Mouse (Mus musculus) adrenal gland, adult 18-20 months (tissue): ENCODE measurements around the gene Tmem52b. TPM values are rescaled to one million over a fixed set of nuclear protein-coding genes. Genes with fewer than 3 reads are reported as not detected.
"Not testable (repeated sequence)": the region's sequence is repeated elsewhere in the genome, so short reads cannot be mapped to it uniquely, and the experiment has no call there.

Experiments
- DNase-seq, 2 experiments: peaks; one replicate each; pipeline ENCODE4 v3.0.0; 2021 to 2022; ENCODE audit warnings: low spot score in 2 of 2
- long read RNA-seq, 2 experiments: library from polyadenylated mRNA; stranded (forward); transcript quantifications; one replicate each; pipeline ENCODE4 v2.0.0; 2021
- total RNA-seq, 2 experiments: library from RNA; stranded (reverse); gene quantifications; 1 replicate in 1 of 2; 2 replicates in 1 of 2; pipeline ENCODE4 v1.2.3; 2021

Tmem52b gene
- total RNA-seq = not detected
- long read RNA-seq, experiment 1 = 0 reads
- long read RNA-seq, experiment 2 = 0 reads

GRCm38 (mm10) chr6:129512367-129512766, at the start of gene Tmem52b:
Gene Tmem52b (plus strand): TSS chr6:129512555.
- DNase-seq = no peak

GRCm38 (mm10) chr6:129471386-129471785, 41.0 kb upstream of the Tmem52b start:
- DNase-seq = no peak

- DNase-seq = no peak
Observed at GRCm38 (mm10) chr6:129472627-129473026, 39.7 kb upstream of the Tmem52b start.

- DNase-seq = no peak
Observed at GRCm38 (mm10) chr6:129476404-129477126, 35.8 kb upstream of the Tmem52b start.

- DNase-seq = no peak
Observed at GRCm38 (mm10) chr6:129480089-129480958, 32.0 kb upstream of the Tmem52b start.

- DNase-seq = no peak
Observed at GRCm38 (mm10) chr6:129494924-129495323, 17.4 kb upstream of the Tmem52b start.

- no peak for DNase-seq
Observed at GRCm38 (mm10) chr6:129497345-129498218, 14.8 kb upstream of the Tmem52b start.

- not testable (repeated sequence) for DNase-seq
Observed at GRCm38 (mm10) chr6:129499516-129499915, 12.8 kb upstream of the Tmem52b start.

GRCm38 (mm10) chr6:129503471-129503870, 8.9 kb upstream of the Tmem52b start:
- no peak for DNase-seq

GRCm38 (mm10) chr6:129507024-129507423, 5.3 kb upstream of the Tmem52b start, which contains the start of gene Olr1:
Gene Olr1 (minus strand): TSS chr6:129507165.
- no peak for DNase-seq

- no peak for DNase-seq
Observed at GRCm38 (mm10) chr6:129510120-129510911, 2.0 kb upstream of the Tmem52b start.

GRCm38 (mm10) chr6:129512868-129513267, 513 bp downstream of the Tmem52b start:
- DNase-seq = no peak

- DNase-seq = no peak
Observed at GRCm38 (mm10) chr6:129513409-129513808, 1.1 kb downstream of the Tmem52b start.

GRCm38 (mm10) chr6:129514376-129514775, 2.0 kb downstream of the Tmem52b start:
- no peak for DNase-seq

GRCm38 (mm10) chr6:129515068-129515467, 2.7 kb downstream of the Tmem52b start:
- no peak for DNase-seq

GRCm38 (mm10) chr6:129516388-129516787, 4.0 kb downstream of the Tmem52b start:
- no peak for DNase-seq

GRCm38 (mm10) chr6:129517752-129518408, 5.5 kb downstream of the Tmem52b start:
- no peak for DNase-seq

- DNase-seq = no peak
Observed at GRCm38 (mm10) chr6:129526069-129526468, 13.7 kb downstream of the Tmem52b start.

GRCm38 (mm10) chr6:129527416-129527815, 15.1 kb downstream of the Tmem52b start:
- DNase-seq = no peak

GRCm38 (mm10) chr6:129529605-129530004, 17.2 kb downstream of the Tmem52b start:
- DNase-seq = no peak
